Mouse (Mus musculus) liver, embryonic 11.5 days (tissue): ENCODE data around the gene Ngdn. TPM values are rescaled to one million over a fixed set of nuclear protein-coding genes. Genes with fewer than 3 reads are reported as not detected.
"Not testable (repeated sequence)": the region's sequence is repeated elsewhere in the genome, so short reads cannot be mapped to it uniquely, and the experiment has no call there.

ENCODE experiments used
- ATAC-seq: fragments of 200-750 bp; cut with Nextera tagmentation; replicated peaks from 2 replicates; pipeline ENCODE4 v1.8.0; 2017; ENCODE audit warnings: moderate number of reproducible peaks, mild to moderate bottlenecking, moderate TSS enrichment, moderate library complexity; ENCODE audit not compliant: low FRiP score
- DNase-seq: peaks from one replicate; pipeline ENCODE4 v3.0.0-alpha.2; 2017; ENCODE audit warnings: low spot score
- H3K27ac ChIP-seq: fragments of 300-500 bp; sonication (generic); 2 replicates; pipeline ENCODE4 v1.5.1; 2014; ENCODE audit warnings: mild to moderate bottlenecking, low read depth, low read length, control low read depth
- H3K27me3 ChIP-seq: fragments of 300-500 bp; sonication (generic); replicated peaks from 2 replicates; pipeline ENCODE4 v1.6.1; 2014; ENCODE audit warnings: low read length, mixed read lengths; ENCODE audit not compliant: control insufficient read depth, insufficient read depth
- H3K36me3 ChIP-seq: fragments of 300-500 bp; sonication (generic); 2 replicates; pipeline ENCODE4 v1.6.1; 2014; ENCODE audit warnings: mild to moderate bottlenecking, low read length, moderate library complexity, mixed read lengths; ENCODE audit not compliant: control insufficient read depth, insufficient read depth
- H3K4me1 ChIP-seq: fragments of 300-500 bp; sonication (generic); replicated peaks from 2 replicates; pipeline ENCODE4 v1.6.1; 2014; ENCODE audit warnings: low read length, mixed read lengths; ENCODE audit not compliant: control insufficient read depth, insufficient read depth
- H3K4me2 ChIP-seq: fragments of 300-500 bp; sonication (generic); 2 replicates; pipeline ENCODE4 v1.6.1; 2014; ENCODE audit warnings: mild to moderate bottlenecking, control low read depth, moderate library complexity
- H3K4me3 ChIP-seq: fragments of 300-500 bp; sonication (generic); 2 replicates; pipeline ENCODE4 v1.5.1; 2014; ENCODE audit warnings: low read depth, low read length, control low read depth
- H3K9ac ChIP-seq: fragments of 300-500 bp; sonication (generic); 2 replicates; pipeline ENCODE4 v1.6.1; 2014; ENCODE audit warnings: low read depth, low read length, control low read depth
- H3K9me3 ChIP-seq: fragments of 300-500 bp; sonication (generic); 2 replicates; pipeline ENCODE4 v1.6.1; 2016; ENCODE audit warnings: low read length, inconsistent platforms, mixed read lengths; ENCODE audit not compliant: control insufficient read depth
- WGBS: fragments of 180-500 bp; shearing (Covaris S2); extraction: QIAGEN DNeasy Blood & Tissue Kit; methylation state at CpG from one replicate; pipeline ENCODE4 v1.1.7; 2014; 5-methylcytosine and 5-hydroxymethylcytosine counted together
- polyA plus RNA-seq: library from polyadenylated mRNA; unstranded; fragments of >200 nt; fragmentation: Nextera tagmentation; extraction: Ambion mirVana; gene quantifications from 2 replicates; pipeline ENCODE4 v1.2.1, GENCODE M21; 2014

Gene Ngdn
- polyA plus RNA-seq, 1 experiment from 2014 or later: 95.6 TPM

DNA sequence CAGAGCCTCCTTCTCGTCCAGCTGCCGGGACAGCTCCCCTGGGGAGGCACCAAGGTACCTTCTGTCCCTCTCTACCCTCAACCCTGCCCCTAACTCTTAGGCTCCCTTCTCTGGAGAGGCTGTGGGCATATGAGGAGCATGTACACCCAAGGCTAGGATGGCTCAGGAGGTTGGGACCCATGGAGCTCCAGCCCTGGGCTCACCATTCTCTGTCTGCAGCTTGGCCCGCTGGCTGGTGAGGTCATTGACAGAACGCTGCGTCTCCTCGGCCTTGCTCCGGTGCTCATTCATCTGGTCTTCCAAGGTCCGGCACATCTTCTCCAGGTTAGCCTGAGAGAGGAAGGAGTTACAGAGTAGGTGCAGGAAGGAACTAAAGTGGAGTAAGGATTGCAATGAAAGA is 36.6 kb upstream of the Ngdn start:
- H3K9me3 ChIP-seq: no peaks in the 10 kb centered on the region
- no peak for DNase-seq
- no peak overlapping the region for H3K9ac ChIP-seq
- 78% methylated on average over 8 of the region's 8 CpGs for WGBS
- H3K4me3 ChIP-seq: no peak overlapping the region
- H3K36me3 ChIP-seq: no peaks in the 10 kb centered on the region
- no peaks in the 10 kb centered on the region; the same call in 1 of the 2 replicates for H3K27me3 ChIP-seq
- no peaks in the 10 kb centered on the region for H3K4me1 ChIP-seq
- no peak overlapping the region for H3K27ac ChIP-seq
- no peak for ATAC-seq
- H3K4me2 ChIP-seq: no peak overlapping the region

DNA sequence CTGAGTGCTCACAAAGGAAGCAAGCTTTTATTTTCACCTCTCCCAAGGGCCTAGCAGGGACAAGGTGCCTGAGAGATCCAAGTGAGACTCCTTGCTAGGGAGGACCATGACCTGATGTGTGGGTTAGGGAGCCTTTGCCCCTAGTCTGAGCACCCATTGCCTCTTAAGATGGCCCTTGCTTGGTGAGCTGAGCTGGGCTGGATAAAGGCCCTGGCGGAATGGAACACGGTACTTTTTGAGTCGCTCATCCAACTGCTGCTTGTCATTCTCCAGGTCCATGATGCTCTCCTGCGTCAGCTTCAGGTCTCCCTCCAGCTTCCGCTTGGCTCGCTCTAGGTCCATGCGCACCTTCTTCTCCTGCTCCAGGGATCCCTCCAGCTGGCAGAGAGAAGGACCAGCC is 33.3 kb upstream of the Ngdn start:
- Histone ChIP-seq H3K4me2 (no peak overlapping the region), H3K4me1 (no peaks in the 10 kb centered on the region), H3K27me3 (no peaks in the 10 kb centered on the region; the same call in 1 of the 2 replicates), H3K9ac (no peak overlapping the region), H3K27ac (no peak overlapping the region), H3K9me3 (no peaks in the 10 kb centered on the region), H3K36me3 (no peaks in the 10 kb centered on the region), H3K4me3 (no peak overlapping the region)
- DNase-seq (no peak), ATAC-seq (no peak)
- 85% methylated on average over 7 of the region's 7 CpGs for WGBS

DNA sequence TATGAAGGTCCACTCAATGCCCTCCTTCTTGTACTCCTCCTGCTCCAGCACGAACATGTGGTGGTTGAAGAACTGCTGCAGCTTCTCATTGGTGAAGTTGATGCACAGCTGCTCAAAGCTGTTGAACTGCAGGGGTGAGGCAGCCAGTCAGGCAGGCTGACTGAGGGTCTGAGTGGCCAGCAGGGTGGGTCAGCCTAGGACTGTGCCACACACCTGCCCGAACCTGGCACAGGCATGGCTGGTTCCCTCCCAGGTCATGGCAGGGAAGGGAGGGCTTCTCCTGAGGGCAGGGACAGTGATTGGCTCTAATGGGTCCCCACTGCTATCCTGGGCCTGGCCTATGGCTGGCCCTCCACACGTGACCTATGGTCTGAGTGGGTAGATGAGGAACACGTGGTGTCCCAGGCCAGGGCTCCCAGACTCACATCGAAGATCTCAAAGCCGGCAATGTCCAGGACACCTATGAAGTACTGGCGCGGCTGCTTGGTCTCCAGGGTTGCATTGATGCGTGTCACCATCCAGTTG is 26.8 kb upstream of the Ngdn start:
- H3K4me3 ChIP-seq, DNase-seq, H3K27ac ChIP-seq, H3K9me3 ChIP-seq, H3K4me1 ChIP-seq, ATAC-seq, H3K9ac ChIP-seq, H3K36me3 ChIP-seq, H3K27me3 ChIP-seq, H3K4me2 ChIP-seq: not testable (repeated sequence)
- 90% methylated on average over 9 of the region's 9 CpGs for WGBS

DNA sequence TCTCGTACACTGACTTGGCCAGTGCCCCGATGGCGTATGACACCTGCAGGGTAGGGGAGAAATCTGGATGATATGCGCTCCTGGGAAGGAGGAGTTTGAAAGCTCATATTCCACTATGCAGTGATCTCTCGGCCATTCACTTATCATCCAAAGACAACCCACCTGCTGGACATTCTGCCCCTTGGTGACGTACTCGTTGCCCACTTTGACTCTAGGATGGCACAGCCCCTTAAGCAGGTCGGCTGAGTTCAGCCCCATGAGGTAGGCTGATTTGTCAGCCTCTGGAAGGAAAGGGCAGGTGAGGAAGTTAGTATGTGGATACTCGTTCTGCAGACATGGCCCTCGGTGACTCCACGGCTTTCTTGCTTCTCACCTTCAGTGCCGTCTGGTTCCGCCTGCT is 26.4 kb upstream of the Ngdn start:
- Histone ChIP-seq H3K4me2 (no peak overlapping the region), H3K36me3 (no peaks in the 10 kb centered on the region), H3K9me3 (no peaks in the 10 kb centered on the region), H3K4me1 (no peaks in the 10 kb centered on the region), H3K9ac (no peak overlapping the region), H3K4me3 (no peak overlapping the region), H3K27me3 (no peaks in the 10 kb centered on the region), H3K27ac (no peak overlapping the region)
- 79% methylated on average over 13 of the region's 13 CpGs for WGBS
- no peak for ATAC-seq
- no peak for DNase-seq

DNA sequence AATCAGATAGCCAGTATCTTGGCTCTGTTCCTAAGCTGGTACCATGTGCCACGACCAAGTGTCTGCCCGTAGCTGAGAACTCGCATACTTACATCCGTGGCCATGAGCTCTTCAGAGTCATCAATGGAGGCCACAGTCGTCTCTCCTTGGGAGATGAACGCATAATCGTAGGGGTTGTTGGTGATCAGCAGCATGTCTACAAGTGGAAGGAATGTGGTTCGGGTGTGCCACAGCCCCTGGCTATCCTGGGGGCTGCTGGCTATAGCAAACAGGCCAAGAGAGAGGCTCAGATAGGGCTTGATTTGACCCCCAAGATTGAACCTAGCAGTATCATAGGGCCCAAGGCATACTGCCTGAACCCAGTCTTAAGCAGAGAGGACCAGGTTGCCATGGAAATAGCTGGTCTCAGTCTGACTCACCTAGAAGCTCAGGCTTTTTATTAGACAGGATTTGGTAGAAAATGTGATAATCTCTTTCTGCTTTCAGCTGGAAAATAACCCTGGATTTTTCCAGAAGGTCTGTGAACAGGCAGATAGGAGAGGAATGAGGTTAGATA is 25.3 kb upstream of the Ngdn start:
- Histone ChIP-seq H3K4me1 (no peaks in the 10 kb centered on the region; the same call in 1 of the 2 replicates), H3K36me3 (no peaks in the 10 kb centered on the region), H3K27me3 (no peaks in the 10 kb centered on the region; the same call in 1 of the 2 replicates), H3K9me3 (no peaks in the 10 kb centered on the region), H3K4me2 (no peak overlapping the region), H3K9ac (no peak overlapping the region), H3K4me3 (no peak overlapping the region), H3K27ac (no peak overlapping the region)
- no peak for DNase-seq
- ATAC-seq: no peak
- 83% methylated on average over 8 of the region's 8 CpGs for WGBS

DNA sequence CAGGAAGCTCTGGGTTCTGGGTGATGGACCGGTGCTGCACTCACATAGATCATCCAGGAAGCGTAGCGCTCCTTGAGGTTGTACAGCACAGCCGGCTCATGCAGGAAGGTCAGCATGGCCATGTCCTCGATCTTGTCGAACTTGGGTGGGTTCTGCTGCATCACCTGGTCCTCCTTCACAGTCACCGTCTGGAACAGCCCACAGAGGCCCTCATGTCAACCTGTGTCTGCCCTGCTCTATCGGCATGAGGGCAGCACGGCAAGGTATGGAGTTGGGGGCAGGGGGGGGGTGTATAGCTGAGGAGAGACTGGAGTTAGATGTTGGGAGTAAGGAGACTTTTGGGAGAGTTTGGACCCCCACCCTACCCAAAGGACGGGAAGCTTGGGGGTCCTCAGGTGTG is 23.1 kb upstream of the Ngdn start:
- Histone ChIP-seq H3K27me3 (no peaks in the 10 kb centered on the region; the same call in none of the 2 replicates), H3K4me2 (no peak overlapping the region), H3K9ac (no peak overlapping the region), H3K27ac (no peak overlapping the region), H3K4me1 (no peaks in the 10 kb centered on the region; the same call in 1 of the 2 replicates), H3K4me3 (no peak overlapping the region), H3K9me3 (no peaks in the 10 kb centered on the region), H3K36me3 (no peaks in the 10 kb centered on the region)
- 81% methylated on average over 10 of the region's 10 CpGs for WGBS
- DNase-seq (no peak), ATAC-seq (no peak)

DNA sequence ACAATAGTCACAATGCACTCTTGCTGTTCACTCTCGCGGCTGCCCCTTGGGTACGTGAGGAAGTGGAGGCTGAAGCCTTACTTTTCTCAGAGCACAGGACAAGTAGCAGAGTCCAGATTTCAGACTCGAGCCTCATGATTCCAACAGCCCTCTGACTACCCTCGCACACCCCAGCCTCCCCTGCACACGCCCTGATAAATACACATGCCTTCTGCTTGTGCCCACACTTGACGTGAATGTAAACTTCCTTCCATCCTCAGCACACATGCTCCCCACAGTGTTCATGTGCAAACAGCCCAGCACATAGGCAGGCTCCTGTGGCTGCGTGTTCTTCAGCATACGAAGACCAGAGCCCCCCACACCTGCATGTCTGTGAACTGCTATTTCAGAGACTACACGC is 21.6 kb upstream of the Ngdn start:
- DNase-seq (no peak), ATAC-seq (no peak)
- Histone ChIP-seq H3K4me2 (no peak overlapping the region), H3K36me3 (no peaks in the 10 kb centered on the region), H3K4me1 (no peaks in the 10 kb centered on the region; the same call in 1 of the 2 replicates), H3K9ac (no peak overlapping the region), H3K4me3 (no peak overlapping the region), H3K27ac (no peak overlapping the region), H3K9me3 (no peaks in the 10 kb centered on the region), H3K27me3 (no peaks in the 10 kb centered on the region; the same call in none of the 2 replicates)
- 62% methylated on average over 10 of the region's 10 CpGs for WGBS

DNA sequence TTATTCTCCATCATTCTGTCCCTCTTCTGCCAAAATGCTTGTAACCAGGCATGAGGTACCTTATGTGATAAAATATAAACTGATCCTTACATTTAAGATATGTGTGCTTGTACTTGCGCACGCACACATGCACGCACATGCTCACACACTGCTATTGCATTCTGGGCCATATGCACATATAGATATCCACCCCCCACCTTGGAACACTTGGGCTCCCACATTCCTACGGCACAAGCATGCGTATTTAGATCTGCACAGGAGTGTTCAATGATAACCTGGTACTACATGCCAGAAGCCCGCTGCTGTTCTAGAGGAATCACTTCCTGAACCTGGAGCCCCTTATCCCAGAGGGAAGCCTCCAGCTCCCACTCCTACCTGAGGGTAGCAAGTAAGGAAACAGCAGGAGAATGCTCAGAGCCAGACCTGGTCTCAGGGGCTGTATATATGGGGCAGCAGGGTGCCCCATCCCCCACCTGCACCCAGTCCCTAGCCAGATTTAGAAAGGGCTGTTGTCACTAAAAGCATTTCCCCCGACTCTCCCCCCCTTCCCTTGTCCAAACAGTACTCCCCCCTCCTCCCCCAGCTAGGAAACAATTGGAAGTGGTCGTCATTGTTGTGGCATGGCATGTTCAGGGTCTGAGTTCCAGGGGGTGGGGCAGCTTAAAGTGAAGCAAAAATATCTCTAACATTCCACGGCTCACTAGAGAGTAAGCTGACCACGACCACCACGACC is 21.0 kb upstream of the Ngdn start, which contains the start of gene Myh7:
TSS of gene Myh7 (minus strand) at position 491 of the 733 bp plus-strand sequence.
- Histone ChIP-seq H3K9me3 (no peaks in the 10 kb centered on the region), H3K4me2 (no peak within 1 kb of the TSS), H3K36me3 (no peaks in the 10 kb centered on the region), H3K9ac (no peak within 1 kb of the TSS), H3K27ac (no peak within 1 kb of the TSS), H3K4me1 (no peaks in the 10 kb centered on the region; the same call in 1 of the 2 replicates), H3K27me3 (no peaks in the 10 kb centered on the region; the same call in none of the 2 replicates), H3K4me3 (no peak within 1 kb of the TSS)
- DNase-seq (no peak), ATAC-seq (no peak)
- 56% methylated on average over 11 of the region's 11 CpGs for WGBS

DNA sequence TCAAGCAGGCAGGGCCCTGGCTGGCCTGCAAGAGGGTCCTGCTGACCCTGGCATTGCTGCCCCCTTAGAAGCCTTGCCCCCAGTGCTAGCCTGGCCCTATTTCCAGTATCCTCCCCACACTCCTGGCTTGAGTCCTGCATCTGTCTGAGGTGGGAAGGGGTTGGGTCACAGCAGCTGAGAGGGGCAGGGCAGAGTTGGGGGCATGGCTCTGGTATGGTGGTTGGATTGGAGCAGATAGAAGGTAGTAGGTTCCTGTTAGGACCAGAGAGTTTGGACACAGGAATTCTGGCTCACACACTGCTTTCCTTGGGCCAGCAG is 20.4 kb upstream of the Ngdn start:
- no peak for ATAC-seq
- Histone ChIP-seq H3K4me2 (no peak overlapping the region), H3K27ac (no peak overlapping the region), H3K9ac (no peak overlapping the region), H3K4me1 (no peaks in the 10 kb centered on the region; the same call in 1 of the 2 replicates), H3K36me3 (no peaks in the 10 kb centered on the region), H3K9me3 (no peaks in the 10 kb centered on the region), H3K27me3 (no peaks in the 10 kb centered on the region; the same call in none of the 2 replicates), H3K4me3 (no peak overlapping the region)
- DNase-seq: no peak
